Mouse (Mus musculus) brain, adult 2 months (tissue): Measurements from ENCODE around the gene Creb3l2.
"Not testable (repeated sequence)": the region's sequence is repeated elsewhere in the genome, so short reads cannot be mapped to it uniquely, and the experiment has no call there.

ENCODE experiments used
- DNase-seq: peaks from one replicate; pipeline ENCODE4 v3.0.0; 2011; ENCODE audit warnings: low read depth, low spot score

The Creb3l2 gene

DNA sequence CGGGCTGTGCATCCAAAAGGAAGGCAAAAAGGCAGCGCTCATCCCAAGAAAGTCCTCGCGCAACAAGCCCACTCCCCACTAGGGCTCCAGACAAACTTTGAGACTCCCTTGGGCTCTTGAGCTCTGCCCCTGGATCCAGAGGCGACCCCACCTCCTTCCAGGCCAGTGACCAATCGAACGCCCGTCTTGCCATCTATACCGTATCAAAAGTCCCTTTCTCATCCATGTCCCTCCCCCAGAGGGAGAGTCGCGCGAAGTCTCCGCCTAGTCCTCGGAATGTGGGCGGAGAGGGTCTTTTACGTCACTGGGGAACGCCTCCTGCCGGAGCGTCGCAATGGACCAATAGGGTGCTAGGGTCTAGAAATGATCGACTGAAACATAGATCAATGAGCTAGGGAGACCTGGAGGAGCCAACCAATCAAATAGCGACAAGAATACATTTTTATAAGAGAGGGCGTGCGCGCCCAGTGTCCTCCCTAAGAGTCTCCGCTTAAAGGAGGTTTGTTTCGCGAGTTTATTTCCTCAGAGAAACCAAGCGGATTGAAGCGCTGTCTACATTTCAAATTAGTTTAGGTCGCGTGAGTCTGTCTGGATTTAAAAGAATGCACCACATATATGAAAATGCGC lies at the start of gene Creb3l2:
TSS of gene Creb3l2 (minus strand) at position 106 of the 627 bp plus-strand sequence.
- DNase-seq, result peak; percentile 100

DNA sequence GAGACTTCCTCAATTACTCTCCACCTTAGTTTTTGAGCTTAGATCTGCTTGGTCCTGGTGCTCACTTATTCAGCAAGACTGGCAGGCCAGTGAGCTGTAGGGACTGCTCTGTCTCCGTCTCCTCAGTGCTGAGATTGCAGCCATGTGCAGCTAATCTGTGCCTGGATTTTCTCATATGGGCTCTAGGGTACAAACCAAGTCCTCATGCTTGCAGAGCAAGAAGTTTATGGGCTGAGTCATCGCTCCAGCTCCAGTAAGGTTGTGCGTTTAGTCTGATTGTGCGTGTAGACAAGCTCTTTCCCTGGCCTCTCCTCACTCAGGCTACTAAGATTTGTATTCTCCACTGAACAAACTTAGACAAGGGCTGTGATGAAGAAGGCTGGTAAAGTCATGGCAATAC lies 44.6 kb upstream of the Creb3l2 start:
- no peak for DNase-seq

DNA sequence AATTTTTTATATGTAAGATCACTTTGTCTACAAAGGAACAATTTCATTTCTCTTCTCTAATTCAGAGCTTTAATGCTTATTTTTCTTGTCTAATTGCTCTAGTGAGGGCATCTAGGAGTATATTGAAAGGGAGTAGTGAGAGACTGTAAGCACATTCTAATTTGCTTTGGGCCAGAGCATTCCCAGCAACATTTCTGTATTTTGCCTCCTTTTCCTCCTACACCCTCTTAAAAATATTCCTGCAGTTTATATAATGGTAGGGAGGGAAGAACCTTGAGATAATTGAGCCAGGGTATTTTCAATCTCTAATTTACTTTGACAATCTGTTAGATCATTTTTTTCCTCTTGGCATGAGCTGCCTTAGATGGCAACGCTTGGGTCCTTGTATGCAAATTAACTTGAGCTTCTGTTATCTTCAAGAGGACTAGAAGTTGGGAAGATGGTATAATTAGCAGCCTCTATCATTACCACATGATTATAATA lies 42.7 kb upstream of the Creb3l2 start:
- peak; percentile 56 for DNase-seq

DNA sequence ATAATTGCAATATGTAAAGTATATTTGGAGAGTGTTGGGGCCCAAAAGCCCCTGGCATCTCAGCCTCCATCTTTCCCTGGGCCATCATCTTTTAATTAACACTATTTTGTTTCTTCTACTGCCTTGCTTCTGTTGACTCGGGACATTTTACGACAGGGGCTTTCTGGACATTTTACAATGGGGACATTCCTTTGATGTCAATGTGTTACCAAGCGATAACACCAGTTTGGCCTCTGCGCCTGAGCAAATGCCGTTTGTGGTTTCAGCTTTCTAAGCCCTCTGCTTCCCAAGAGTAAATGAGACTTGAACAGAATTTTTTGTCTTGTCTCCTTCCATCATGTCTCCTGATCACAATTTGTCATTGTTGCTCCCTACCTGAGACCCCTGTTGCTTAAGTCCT lies 41.3 kb upstream of the Creb3l2 start:
- DNase-seq, result no peak

DNA sequence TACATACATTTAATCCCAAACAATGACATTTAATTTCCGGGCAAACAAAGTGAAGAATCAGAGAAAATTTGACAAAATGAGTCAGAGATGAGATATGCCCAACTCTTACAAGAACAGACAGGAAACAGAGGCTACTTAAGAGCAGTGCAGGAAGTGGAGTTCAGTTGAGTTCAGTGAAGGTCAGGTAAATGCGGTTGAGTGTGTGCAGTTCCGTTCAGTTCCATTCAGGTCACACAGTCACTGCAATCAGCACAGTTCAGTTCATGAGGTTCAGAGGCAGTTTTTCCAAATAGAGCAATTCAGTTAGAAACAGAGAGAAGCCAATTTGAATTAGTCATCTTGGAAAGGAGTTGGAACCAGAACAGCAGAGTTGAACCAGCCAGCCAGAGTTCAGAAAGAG lies 39.2 kb upstream of the Creb3l2 start:
- no peak for DNase-seq

GRCm38 (mm10) chr6:37480008-37480407 lies 38.1 kb upstream of the Creb3l2 start:
- DNase-seq, result no peak

- DNase-seq, result no peak
Measured at GRCm38 (mm10) chr6:37478481-37478880, 36.5 kb upstream of the Creb3l2 start.

- DNase-seq, result peak; percentile 64
Measured at GRCm38 (mm10) chr6:37473674-37474342, 31.9 kb upstream of the Creb3l2 start.

GRCm38 (mm10) chr6:37470216-37470615 lies 28.3 kb upstream of the Creb3l2 start:
- DNase-seq, result no peak

DNA sequence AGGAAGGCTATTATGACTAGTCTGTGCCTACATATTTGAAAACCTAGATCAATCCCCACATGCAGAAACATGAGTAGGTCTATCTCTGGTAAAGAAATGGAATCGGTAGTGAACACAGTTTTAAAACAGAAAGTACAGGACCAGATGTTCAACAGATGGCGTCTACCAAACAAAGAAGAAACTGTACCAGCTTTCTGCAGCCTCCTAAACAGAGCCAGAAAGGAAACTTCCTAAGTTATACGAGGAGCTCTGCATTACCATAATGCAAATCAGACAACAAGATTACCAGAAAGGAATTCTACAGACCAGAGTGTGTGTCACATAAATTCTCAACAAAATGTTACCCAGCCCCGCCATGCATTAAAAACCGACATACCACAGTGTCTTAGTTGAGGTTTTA lies 23.9 kb upstream of the Creb3l2 start:
- peak; percentile 84 for DNase-seq

GRCm38 (mm10) chr6:37465356-37465755 lies 23.4 kb upstream of the Creb3l2 start:
- DNase-seq, result no peak

DNA sequence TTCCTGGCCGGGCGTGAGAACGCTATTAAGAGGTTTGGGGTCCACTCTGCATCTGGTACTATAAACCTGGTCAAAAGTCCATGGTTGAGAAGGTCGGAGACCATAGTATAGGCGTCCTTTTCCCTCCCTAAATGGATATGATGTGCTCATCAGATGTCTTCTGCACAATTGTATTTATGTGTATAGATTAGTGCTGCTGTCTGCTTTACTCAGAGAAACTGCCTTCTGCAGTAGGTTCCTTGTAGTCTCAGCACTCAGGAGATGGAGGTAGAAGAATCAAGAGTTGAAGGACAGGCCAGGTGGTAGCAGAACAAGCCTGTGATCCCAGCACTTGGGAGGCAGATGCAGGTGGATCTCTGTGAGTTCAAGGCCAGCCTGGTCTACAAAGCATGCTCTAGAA lies 22.6 kb upstream of the Creb3l2 start:
- DNase-seq, result peak; percentile 17

- peak; percentile 93 for DNase-seq
Measured at GRCm38 (mm10) chr6:37463517-37464482, 21.9 kb upstream of the Creb3l2 start.

- DNase-seq, result no peak
Measured at GRCm38 (mm10) chr6:37460681-37461080, 18.7 kb upstream of the Creb3l2 start.

DNA sequence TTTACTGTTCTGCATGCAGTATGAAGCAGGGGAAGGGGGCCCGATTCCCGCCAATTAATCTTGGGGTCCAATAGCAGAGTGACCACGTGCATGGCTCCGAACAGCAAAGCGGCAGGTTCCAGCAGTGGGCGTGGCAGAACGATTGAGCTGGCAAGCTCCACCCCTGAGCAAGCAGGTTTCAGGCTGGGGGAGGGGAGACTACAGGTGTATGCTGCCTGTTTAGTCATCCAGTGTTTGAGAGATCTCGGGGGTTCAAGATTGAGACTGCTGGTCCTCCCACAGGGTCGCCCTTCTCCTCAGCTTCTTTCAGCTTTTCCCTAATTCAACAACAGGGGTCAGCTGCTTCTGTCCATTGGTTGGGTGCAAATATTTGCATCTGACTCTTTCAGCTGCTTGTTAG lies 17.7 kb upstream of the Creb3l2 start:
- not testable (repeated sequence) for DNase-seq

- DNase-seq, result peak; percentile 57
Measured at GRCm38 (mm10) chr6:37457990-37458655, 16.2 kb upstream of the Creb3l2 start.

- no peak for DNase-seq
Measured at GRCm38 (mm10) chr6:37455540-37455939, 13.6 kb upstream of the Creb3l2 start.

DNA sequence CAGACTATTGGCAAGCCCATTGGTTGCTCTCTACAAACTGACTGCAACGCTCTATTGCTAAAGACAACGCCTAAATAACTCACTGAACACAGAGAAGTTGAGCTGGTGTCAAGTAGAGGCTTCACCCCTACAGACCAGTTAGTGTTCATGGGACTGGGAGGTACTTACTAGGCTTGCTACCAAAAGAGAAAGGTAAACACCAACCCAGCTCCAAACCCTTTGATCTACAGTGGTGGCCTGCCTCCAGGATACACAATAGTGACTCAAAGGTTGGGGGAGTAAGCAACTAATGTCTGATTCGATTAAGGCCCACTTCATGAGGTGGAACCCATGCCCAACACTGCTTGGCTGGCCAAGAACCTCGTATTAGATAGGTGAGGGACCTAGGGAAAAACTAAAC lies 11.1 kb upstream of the Creb3l2 start:
- no peak for DNase-seq

- no peak for DNase-seq
Measured at GRCm38 (mm10) chr6:37451664-37452063, 9.7 kb upstream of the Creb3l2 start.

- DNase-seq, result peak; percentile 83
Measured at GRCm38 (mm10) chr6:37447704-37448466, 5.9 kb upstream of the Creb3l2 start.

GRCm38 (mm10) chr6:37442781-37443180 lies 835 bp upstream of the Creb3l2 start:
- no peak for DNase-seq
